Mouse (Mus musculus): ENCODE results near the gene Pkd2. TPM values are rescaled to one million over a fixed set of nuclear protein-coding genes. Genes with fewer than 3 reads are reported as not detected.

Pkd2 gene
- polyA plus RNA-seq, 1 experiment from 2014 or later, result 123 TPM

DNA sequence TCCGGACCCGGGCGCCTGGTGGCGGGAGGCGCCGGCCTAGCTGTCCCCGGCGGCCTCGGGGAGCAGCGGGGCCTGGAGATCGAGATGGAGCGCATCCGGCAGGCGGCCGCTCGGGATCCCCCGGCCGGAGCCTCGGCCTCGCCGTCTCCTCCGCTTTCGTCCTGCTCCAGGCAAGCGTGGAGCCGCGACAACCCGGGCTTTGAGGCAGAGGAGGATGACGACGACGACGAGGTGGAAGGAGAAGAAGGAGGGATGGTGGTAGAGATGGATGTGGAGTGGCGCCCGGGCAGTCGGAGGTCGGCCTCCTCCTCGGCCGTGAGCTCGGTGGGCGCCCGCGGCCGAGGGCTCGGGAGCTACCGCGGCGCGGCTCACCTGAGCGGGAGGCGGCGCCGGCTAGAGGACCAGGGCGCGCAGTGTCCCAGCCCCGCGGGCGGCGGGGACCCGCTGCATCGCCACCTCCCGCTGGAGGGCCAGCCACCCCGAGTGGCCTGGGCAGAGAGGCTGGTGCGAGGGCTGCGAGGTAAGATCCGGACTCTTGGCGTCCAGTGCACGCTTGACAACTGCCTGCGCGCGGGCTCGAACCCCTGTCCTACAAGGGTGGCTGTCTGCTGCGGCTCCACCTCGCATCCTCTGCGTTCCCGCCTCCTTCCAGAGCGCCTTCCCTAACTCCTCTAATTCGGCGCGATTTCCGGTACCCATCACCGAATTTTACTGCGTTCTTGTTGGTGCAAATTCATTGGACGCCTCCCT lies 631 bp downstream of the Pkd2 start:
- ChIA-PET POLR2A (interaction anchor here (1.2 to 1.8 kb wide), 4 partner anchors 14 to 51 kb away, joined by 3 to 11 read pairs (median 6); no protein-coding TSS in a partner anchor), CTCF (interaction anchor here (1.0 to 1.9 kb wide), 5 partner anchors 11 to 117 kb away, joined by 3 to 5 read pairs (median 4); no protein-coding TSS in a partner anchor)
- H3K27me3 ChIP-seq, result no peaks in the 10 kb centered on the region
- in situ Hi-C loops (cut with MboI; ENCODE audit: low pct_unique_long_range_greater_than_20kb), result loop anchor here (10.0 to 25.0 kb wide), 2 partner anchors 415 to 852 kb away; partner anchors contain the start of gene Nudt9
- no peak for DNase-seq (ENCODE audit: low read depth, low spot score)
- peak; percentile 40 for ATAC-seq
- no peak for TF ChIP-seq CTCF (IDR thresholded peaks at IDR 0.05)

DNA sequence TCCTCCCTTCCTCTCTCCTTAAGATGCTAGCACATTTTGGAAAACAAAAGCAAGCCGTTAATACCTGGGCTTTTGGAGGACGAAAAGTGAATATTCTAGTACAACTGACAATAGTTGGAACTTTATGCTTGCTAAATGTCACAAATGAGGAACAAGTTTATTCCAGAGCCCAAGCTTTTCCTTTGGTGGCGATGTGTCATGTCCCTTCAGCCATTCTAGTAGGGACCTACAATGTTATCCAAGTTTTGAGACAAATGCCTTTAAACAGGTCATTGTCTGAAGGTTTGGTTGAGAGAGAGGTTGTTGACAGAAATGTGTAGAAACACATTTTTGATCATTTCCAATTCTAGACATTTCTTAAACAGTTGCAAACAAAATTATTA lies 1.2 kb downstream of the Pkd2 start:
- in situ Hi-C loops (cut with MboI; ENCODE audit: low pct_unique_long_range_greater_than_20kb), result loop anchor here (25.0 kb wide), 1 partner anchor 852 kb away; no protein-coding TSS in a partner anchor
- no peaks in the 10 kb centered on the region for H3K27me3 ChIP-seq
- DNase-seq (ENCODE audit: low read depth, low spot score), result no peak
- CTCF ChIA-PET, result no interaction called here
- POLR2A ChIA-PET, result interaction anchor here (1.2 to 1.8 kb wide), 2 partner anchors 14 to 23 kb away, joined by 4 to 7 read pairs; no protein-coding TSS in a partner anchor
- ATAC-seq, result no peak
- TF ChIP-seq CTCF (IDR thresholded peaks at IDR 0.05), result no peak

DNA sequence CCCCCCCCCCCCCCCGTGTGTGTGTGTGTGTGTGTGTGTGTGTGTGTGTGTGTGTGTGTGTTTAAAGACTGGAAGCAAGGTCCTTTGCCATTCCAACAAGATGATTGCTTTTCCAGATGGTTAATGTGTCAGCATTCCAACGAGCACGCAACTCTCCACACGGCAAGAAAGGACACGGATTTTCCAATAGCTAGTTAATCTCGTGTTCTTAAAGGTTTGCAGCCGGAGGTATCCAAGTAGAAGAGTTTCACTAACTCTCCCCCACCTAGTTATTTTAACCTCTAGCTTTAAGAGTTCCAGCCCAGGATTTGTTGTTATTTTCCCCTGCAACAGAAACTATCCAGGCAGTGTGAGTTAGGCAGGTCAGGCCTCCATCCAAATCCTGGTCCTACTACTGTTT lies 1.6 kb downstream of the Pkd2 start:
- no peaks in the 10 kb centered on the region for H3K27me3 ChIP-seq
- CTCF ChIA-PET, result interaction anchor here (0.9 to 1.5 kb wide), 4 partner anchors 12 to 81 kb away, joined by 3 to 4 read pairs (median 3); no protein-coding TSS in a partner anchor
- in situ Hi-C loops (cut with MboI; ENCODE audit: low pct_unique_long_range_greater_than_20kb), result loop anchor here (25.0 kb wide), 1 partner anchor 851 kb away; no protein-coding TSS in a partner anchor
- POLR2A ChIA-PET, result interaction anchor here (1.8 kb wide), 1 partner anchor 24 kb away, joined by 7 read pairs; no protein-coding TSS in a partner anchor
- DNase-seq (ENCODE audit: low read depth, low spot score), result no peak
- ATAC-seq, result no peak
- TF ChIP-seq CTCF (IDR thresholded peaks at IDR 0.05), result no peak

DNA sequence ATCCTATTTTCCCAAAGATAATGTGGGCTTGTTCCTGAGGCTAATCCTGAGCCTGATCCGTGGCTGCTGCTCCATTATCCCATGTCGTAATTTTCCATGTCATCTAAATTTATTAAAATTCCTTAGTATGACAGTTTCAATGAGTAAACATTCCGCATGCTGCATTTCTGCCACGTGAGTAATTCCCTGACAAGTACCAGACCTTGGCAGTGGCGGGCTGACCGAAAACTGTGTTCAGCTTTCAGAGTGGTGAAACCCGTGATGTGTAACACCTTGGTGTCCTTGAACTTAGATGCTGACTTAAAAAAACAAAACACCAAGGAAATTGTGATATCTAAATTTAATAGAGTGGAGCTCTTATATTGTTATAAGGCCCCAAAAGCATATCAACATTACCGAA lies 6.0 kb downstream of the Pkd2 start:
- in situ Hi-C loops (cut with MboI; ENCODE audit: low pct_unique_long_range_greater_than_20kb), result loop anchor here (25.0 kb wide), 1 partner anchor 847 kb away; no protein-coding TSS in a partner anchor
- DNase-seq (ENCODE audit: low read depth, low spot score) (peak; percentile 73), ATAC-seq (peak; percentile 62)
- TF ChIP-seq CTCF (IDR thresholded peaks at IDR 0.05), result no peak
- no peaks in the 10 kb centered on the region for H3K27me3 ChIP-seq
- ChIA-PET POLR2A (interaction anchor here (1.4 kb wide), 1 partner anchor 25 kb away, joined by 6 read pairs; no protein-coding TSS in a partner anchor), CTCF (interaction anchor here (1.2 to 2.0 kb wide), 4 partner anchors 12 to 123 kb away, joined by 3 to 8 read pairs (median 4); no protein-coding TSS in a partner anchor)

DNA sequence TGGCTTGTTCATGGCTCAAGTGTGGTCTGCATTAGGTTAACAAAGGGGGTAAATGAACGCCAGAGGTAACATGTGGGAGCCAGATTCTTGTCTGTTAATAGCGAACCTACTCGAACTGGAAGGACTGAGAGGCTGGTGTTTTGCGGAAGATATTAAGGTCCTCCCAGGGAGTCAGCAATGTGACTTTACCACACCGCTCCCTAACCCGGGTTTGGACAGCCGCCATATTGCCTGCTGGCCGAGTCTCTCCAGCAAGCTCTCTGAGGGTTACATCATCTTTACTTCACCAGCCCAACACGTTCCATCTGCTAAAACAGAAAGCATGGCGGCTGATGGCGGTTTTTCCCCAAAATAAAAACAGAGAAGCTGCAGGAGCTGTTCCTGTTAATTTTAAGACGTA lies 6.5 kb downstream of the Pkd2 start:
- DNase-seq (ENCODE audit: low read depth, low spot score) (peak; percentile 61), ATAC-seq (peak; percentile 58)
- H3K27me3 ChIP-seq, result no peaks in the 10 kb centered on the region
- CTCF ChIA-PET, result interaction anchor here (1.2 to 2.0 kb wide), 4 partner anchors 12 to 123 kb away, joined by 3 to 8 read pairs (median 4); no protein-coding TSS in a partner anchor
- no peak for TF ChIP-seq CTCF (IDR thresholded peaks at IDR 0.05)
- in situ Hi-C loops (cut with MboI; ENCODE audit: low pct_unique_long_range_greater_than_20kb), result loop anchor here (25.0 kb wide), 1 partner anchor 847 kb away; no protein-coding TSS in a partner anchor
- POLR2A ChIA-PET, result interaction anchor here (1.4 kb wide), 1 partner anchor 25 kb away, joined by 6 read pairs; no protein-coding TSS in a partner anchor

DNA sequence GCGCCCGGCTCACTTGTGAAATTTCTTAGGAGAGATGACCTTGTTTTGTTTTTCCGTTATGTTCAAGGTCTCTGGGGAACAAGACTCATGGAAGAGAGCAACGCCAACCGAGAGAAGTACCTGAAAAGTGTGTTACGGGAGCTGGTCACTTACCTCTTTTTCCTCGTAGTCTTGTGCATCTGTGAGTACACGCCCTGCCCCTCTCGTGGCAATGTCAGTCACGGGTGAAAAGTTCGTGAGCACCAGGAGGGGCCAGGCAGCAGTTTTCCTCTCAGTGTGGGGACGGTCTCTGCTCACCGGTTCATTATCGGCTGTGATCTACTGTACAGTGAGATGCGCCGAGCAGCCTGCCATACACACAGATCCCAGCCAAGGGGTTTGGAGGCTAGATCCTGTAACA lies 7.6 kb downstream of the Pkd2 start:
- POLR2A ChIA-PET, result no interaction called here

DNA sequence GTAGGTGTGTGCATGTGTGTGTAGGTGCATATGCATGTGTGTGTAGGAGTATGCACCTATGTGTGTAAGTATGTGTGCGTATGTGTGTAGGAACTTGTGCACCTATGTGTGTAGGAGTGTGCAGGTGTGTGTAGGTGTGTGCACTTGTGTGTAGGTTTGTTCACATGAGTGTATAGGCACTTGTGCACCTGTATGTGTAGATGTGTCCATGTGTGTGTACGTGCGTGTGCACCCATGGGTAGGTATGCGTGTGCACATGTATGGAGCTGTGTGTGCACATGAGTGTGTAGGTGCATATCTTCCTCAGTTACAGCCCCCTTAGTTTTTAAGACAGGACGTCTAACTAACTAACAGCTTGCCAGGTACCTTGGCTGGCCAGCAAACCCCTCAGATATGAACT lies 9.3 kb downstream of the Pkd2 start:
- ChIA-PET CTCF (interaction anchor here (0.8 to 1.0 kb wide), 2 partner anchors 22 to 126 kb away, joined by 3 read pairs; no protein-coding TSS in a partner anchor), POLR2A (no interaction called here)
- TF ChIP-seq CTCF (IDR thresholded peaks at IDR 0.05), result no peak

More for the DNA sequence above, 7.6 kb downstream of the Pkd2 start:
- no peaks in the 10 kb centered on the region for H3K27me3 ChIP-seq
- CTCF ChIA-PET, result interaction anchor here (1.0 to 2.0 kb wide), 3 partner anchors 10 to 124 kb away, joined by 3 to 8 read pairs (median 4); no protein-coding TSS in a partner anchor
- ATAC-seq, result no peak
- in situ Hi-C loops (cut with MboI; ENCODE audit: low pct_unique_long_range_greater_than_20kb), result loop anchor here (25.0 kb wide), 1 partner anchor 845 kb away; no protein-coding TSS in a partner anchor
- TF ChIP-seq CTCF (IDR thresholded peaks at IDR 0.05), result no peak
- DNase-seq (ENCODE audit: low read depth, low spot score), result no peak

DNA sequence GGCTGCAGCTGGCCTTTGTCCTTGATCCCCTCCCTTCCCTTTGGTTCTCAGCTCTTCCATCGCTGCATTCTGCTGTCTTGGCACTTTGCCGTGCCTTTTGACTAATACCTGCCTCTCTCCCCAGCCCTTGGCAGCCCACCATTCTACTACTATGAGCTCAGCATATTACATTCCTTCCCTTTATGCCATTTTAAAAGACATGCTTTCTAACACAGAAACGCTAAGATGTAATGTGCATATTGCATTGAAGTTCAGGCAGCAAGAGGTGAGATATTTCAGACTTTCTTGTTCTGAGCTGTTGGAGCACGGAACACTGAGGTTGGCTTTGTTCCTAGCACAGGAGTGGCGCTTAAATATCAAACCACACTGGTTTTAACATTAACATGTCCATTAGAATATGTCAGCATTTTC lies 11.7 kb downstream of the Pkd2 start:
- ATAC-seq (peak; percentile 74), DNase-seq (ENCODE audit: low read depth, low spot score) (no peak)
- ChIA-PET POLR2A (interaction anchor here (2.8 kb wide), 1 partner anchor 11 kb away, joined by 11 read pairs; no protein-coding TSS in a partner anchor), CTCF (interaction anchor here (0.9 to 3.5 kb wide), 7 partner anchors 10 to 128 kb away, joined by 3 to 20 read pairs (median 6); partner anchors contain the start of gene Pkd2)
- in situ Hi-C loops (cut with MboI; ENCODE audit: low pct_unique_long_range_greater_than_20kb), result loop anchor here (25.0 kb wide), 1 partner anchor 841 kb away; no protein-coding TSS in a partner anchor
- H3K27me3 ChIP-seq, result no peaks in the 10 kb centered on the region
- no peak for TF ChIP-seq CTCF (IDR thresholded peaks at IDR 0.05)

More for the DNA sequence above, 9.3 kb downstream of the Pkd2 start:
- ATAC-seq (no peak), DNase-seq (ENCODE audit: low read depth, low spot score) (no peak)
- H3K27me3 ChIP-seq, result no peaks in the 10 kb centered on the region
- in situ Hi-C loops (cut with MboI; ENCODE audit: low pct_unique_long_range_greater_than_20kb), result loop anchor here (25.0 kb wide), 1 partner anchor 844 kb away; no protein-coding TSS in a partner anchor

DNA sequence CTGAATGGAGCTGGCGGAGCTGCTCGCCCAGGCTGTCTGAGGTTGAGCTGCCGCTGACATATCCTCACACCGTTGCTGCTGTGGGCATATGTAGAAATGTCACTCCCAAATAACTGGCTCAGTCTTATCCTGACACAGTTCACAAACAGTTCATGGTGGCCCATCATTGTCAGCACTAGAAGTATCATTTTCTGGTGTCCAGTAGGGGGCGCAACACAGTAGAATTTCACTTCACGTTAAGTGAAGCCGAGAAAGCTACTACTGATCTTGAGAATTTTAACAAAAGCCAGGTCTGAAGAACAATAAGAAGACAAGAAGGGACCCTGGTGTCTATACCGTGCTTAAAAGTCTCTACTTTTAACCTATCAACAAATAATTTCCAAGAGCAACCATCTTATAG lies 13.1 kb downstream of the Pkd2 start:
- H3K27me3 ChIP-seq, result no peaks in the 10 kb centered on the region
- ChIA-PET POLR2A (interaction anchor here (2.8 kb wide), 1 partner anchor 10 kb away, joined by 11 read pairs; no protein-coding TSS in a partner anchor), CTCF (interaction anchor here (0.9 to 3.5 kb wide), 10 partner anchors 9 to 129 kb away, joined by 3 to 20 read pairs (median 6); no protein-coding TSS in a partner anchor)
- DNase-seq (ENCODE audit: low read depth, low spot score) (no peak), ATAC-seq (no peak)
- TF ChIP-seq CTCF (IDR thresholded peaks at IDR 0.05), result peak; percentile 62
- in situ Hi-C loops (cut with MboI; ENCODE audit: low pct_unique_long_range_greater_than_20kb), result loop anchor here (25.0 kb wide), 1 partner anchor 840 kb away; no protein-coding TSS in a partner anchor

DNA sequence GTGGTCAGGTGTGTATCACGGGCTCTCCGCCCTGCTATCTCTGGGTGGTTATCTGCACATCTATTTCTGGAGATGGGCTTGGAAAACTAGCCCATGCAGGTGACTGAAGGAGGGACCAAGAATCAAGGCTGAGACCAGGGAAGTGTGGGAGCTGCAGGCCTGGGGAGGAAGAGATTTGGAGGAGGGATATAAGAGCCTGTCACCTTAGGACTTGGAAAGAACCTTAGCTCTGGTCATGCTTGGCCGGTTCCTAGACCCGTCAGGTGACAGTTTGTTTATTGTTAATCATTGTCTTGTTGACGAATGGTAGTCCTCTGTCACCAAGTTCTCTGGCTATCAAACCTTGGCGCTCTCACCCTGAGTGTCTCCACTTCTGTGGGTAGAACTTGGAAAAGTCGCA lies 21.1 kb downstream of the Pkd2 start:
- CTCF ChIA-PET, result interaction anchor here (2.1 kb wide), 1 partner anchor 9 kb away, joined by 9 read pairs; no protein-coding TSS in a partner anchor
- POLR2A ChIA-PET, result no interaction called here
- TF ChIP-seq CTCF (IDR thresholded peaks at IDR 0.05), result no peak
- no peak for ATAC-seq
- no peaks in the 10 kb centered on the region for H3K27me3 ChIP-seq
- in situ Hi-C loops (cut with MboI; ENCODE audit: low pct_unique_long_range_greater_than_20kb), result no loop called here
- no peak for DNase-seq (ENCODE audit: low read depth, low spot score)

All from Patski (cell line).